Mouse (Mus musculus): Measurements from ENCODE around the gene Hjurp. TPM values are rescaled to one million over a fixed set of nuclear protein-coding genes. Genes with fewer than 3 reads are reported as not detected.

The Hjurp gene
- total RNA-seq, 2 experiments from 2014 or later: 306 to 349 TPM

DNA sequence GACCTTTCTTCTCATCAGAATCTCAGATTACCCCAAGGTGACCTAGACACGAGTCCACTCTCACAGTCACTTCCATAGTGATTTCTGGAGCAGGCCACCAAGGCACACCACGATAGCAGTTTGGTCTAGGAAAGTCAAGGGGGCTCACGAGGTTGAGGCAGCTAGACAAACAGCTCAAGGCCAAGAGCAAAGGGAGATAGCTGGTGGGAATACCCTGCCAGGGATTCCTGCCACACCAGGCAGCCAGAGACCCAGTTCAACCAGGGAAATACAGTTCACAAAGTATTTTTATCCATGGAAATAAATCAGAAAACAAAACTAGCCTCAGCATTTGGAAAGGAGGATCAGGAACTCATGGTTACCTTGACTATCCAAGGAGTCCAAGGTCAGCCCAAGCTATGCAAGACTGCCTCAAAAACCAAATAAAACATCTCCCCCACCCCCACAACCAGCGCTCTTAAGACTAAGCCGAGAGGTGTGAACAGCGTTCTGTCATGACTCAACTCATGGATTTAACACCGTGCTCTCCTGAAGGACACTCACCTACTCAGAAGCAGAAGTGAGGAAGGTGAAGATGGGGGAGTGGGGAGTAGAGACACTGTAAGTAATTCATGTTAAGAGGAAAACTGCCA lies 13.1 kb downstream of the Hjurp start:
- no peak for ATAC-seq (replicated peaks; ENCODE audit: low FRiP score, poor library complexity, severe bottlenecking)

DNA sequence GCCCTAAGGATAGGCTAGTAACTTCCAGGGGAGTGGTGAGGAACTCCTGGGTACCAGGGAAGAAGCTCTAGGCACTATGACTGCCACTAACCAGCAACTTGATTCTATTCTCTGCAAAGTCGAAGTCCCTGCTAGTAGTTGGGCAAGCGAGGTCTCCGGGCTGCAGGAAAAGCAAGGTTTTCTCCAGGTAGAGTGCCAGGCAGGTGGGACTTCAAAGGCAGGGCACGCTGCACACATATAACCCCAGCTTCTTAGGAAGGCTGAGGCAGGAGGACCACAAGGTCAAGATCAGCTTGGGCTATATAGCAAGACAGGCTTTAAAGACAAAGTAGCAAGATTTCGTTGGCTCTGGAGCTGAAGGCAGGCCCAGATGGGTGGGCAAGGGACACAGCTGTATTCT lies 13.7 kb downstream of the Hjurp start:
- ATAC-seq (replicated peaks; ENCODE audit: low FRiP score, poor library complexity, severe bottlenecking): no peak

DNA sequence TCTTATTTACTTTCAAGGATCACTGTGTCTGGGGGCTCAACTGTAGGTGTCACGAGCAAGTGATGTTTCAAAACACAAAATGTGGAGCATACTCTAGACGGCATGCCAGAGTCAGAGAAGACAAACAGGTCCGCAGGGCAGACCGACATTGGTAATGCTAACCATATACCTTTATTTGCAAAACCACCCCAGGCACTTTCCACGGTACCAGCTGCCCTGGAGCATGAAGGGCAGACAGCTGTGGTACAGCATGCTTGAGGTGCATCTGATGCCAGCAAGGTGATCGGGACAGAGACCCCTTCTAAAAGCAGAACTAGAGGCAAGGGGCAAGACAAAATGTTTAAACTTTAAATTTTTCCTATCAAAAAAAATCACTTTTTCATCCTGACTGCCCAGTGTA lies 14.5 kb downstream of the Hjurp start:
- ATAC-seq (replicated peaks; ENCODE audit: low FRiP score, poor library complexity, severe bottlenecking): no peak

DNA sequence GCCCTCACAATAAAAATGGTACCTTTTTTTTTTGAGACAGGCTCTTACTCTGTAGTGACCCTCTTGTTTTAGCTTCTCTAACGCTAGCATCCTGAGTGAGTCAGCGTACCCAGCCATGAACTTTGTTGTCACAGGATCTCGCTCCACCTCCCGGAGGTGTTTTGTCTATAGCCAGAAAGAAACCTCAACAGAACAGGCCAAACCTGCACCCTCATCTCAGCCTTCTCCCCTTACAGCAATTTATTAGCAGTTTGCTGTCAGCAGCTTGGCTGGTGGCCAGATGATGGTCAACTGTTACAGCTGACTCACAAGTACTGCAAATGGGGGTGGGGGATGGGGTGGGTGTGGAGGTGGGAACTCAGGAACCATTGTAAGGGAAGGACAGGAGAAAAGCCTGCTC lies 15.2 kb downstream of the Hjurp start:
- no peak for ATAC-seq (replicated peaks; ENCODE audit: low FRiP score, poor library complexity, severe bottlenecking)

DNA sequence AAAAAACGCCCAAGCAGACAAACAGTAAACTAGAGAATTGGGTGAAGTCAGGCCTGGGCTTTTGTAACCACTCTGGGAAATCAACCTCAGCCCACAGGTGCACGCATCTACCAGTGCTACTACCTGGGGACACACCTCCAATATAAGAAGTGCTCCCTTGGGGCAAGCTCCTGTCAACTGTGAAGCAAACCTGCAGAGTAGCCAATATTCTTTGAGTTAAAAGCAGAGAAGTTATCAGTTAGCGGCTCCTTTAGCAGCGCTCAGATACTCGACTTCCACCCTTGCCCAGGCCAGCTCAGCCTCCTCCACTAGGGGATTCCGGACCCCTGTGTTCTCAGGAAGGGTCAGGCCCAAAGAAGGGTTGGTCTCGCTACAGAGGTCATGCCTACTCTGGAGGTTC lies 15.7 kb downstream of the Hjurp start:
- no peak for ATAC-seq (replicated peaks; ENCODE audit: low FRiP score, poor library complexity, severe bottlenecking)

DNA sequence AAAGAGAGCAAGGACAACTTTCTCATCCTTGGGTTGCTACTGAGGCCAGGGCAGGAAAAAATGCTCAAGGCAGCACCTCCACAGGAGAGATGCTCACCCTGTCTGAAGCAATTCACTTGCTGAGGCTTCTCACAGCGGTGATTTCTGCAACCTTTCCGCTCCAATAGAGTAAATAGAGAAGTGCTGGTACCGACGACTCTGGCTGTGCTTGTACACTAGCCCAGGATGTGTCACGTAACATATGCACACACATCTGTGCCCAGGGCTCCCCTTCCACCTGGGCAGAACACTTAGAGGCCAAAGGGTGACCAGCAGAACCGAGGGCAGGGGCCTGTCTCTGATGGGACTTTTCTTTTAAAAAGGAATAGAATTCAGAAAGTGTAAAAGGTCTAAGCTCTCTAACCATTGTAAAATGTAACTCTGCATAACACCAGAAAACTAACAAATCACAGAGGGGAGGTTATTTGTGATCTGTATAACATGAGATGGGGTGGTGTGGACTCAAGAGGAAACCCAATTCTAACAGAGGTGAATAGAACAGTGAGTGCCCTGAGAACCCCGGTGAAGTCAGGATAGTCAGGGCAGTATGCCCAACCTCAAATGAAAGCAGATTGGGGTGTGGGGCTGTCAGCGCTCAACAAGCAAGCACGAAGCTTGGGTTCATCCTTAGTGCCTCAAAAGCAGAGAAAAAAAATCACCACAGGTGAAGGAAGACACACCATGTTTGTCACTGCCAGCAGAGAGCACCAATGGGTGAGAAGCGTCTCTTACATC lies 16.6 kb downstream of the Hjurp start:
- no peak for ATAC-seq (replicated peaks; ENCODE audit: low FRiP score, poor library complexity, severe bottlenecking)

DNA sequence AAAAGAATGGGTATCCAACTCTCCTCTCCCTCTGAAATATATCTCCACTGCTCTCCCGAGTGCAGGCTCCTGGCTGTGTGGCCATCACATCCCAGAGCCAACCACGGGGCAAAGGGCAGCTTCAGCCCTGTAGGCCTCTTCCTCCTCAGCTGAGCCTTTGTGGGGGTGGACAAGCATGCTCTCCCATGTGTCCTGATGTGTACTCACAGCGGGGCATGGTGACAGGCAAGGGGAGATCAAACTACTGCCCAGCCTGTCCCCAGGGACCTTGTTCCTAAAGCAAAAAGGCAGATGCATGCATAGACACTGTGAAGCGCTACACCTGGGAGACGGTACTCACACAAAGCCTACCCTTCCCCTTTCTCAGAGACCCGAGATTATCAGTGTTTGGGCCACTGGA lies 17.3 kb downstream of the Hjurp start:
- 0 out of 2 replicates have a peak, but pooled peaks have one; percentile 2 for ATAC-seq (replicated peaks; ENCODE audit: low FRiP score, poor library complexity, severe bottlenecking)

DNA sequence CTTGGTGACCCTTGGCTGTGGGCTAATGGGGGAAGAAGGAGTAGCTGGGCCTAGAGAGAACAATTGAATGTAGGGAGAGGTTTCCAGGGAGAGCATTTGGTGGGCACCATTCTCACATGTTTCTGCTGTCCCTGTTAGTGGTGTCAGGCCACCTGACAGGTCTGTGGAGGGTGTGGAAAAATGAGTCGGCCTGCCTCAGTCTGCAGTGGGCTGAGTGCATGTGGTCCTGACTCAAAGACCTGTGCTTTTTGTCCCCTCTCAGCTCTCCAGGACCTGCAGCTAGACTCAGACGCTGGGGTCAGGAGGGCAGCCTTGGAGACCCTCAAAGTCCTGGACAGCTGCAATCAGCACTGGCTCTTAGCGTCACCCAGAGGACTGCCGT lies 17.8 kb downstream of the Hjurp start:
- ATAC-seq (replicated peaks; ENCODE audit: low FRiP score, poor library complexity, severe bottlenecking): no peak

DNA sequence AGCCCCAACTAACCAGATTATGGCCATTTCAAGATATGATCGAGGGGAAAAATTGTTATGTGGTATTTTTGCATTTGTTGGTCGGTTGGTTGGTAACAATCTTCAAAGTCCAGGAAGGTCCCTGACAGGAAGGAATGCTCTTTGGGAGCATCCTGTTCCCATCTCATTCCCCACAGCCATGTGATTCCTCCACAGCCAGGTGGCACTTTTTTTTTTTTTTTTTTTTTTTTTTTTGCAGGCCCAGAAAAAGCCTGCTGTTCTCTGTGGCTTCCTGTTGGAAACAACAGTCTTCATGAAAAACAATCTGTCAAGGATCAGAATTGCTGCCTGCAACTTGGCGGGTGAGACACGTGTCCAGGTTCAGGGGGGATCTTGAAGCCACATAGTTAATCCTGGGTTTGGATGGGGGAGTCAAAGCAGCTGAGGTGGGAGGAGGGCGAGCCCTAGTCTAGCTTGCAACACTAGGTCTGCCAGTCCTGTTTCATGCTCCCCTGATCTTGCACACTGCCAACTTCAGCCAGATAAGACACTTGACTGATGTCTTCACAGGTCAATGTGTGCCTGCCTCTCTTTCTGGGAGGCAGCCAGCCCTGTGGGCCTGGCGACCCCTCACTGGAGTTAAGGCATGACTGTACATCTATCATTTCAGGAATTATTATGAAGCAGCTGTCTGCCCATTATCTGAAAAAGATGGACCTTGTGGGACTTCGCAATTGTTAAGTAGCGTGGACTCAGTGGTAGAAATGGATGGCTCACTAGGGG lies 18.4 kb downstream of the Hjurp start:
- ATAC-seq (replicated peaks; ENCODE audit: low FRiP score, poor library complexity, severe bottlenecking): 0 out of 2 replicates have a peak, but pooled peaks have one; percentile 8

DNA sequence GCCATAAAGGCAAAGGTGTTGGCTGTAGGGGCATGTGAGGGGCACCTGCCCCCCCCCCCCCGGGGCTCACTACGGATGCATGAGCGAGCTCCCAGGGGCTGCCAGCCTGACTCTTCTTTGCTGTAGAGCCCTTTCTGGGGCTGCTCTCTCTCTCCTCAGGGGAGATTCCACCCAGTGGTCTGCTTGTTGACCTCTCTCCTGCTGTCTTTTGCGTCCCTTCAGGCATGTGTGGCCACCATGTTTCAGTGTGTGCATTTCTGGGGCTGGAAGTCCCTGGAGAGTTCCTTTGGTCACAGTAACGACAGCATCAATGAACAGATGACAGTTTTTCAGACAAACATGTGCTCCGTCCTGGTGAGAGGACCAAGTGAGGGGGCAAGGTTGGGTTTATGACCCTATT lies 19.1 kb downstream of the Hjurp start:
- ATAC-seq (replicated peaks; ENCODE audit: low FRiP score, poor library complexity, severe bottlenecking): no peak

DNA sequence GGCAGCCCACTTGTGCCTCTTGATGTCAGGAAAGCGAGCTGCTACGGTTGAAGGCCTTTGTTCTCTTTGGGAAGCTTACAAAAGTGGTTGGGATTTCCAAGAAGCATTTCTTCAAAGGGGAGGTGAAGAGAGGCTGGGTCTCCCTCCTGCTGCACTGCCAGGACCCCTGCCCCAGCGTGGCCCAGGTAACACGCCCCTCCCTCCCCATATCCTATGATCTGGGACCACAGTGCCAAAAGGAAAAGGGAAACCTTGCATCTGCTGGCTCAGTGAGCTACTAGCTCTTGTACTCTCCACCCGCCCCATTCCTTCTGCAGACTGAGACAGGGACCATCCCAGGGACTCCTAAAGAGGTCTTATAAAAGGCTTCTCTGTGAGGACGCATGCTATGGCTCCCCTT lies 19.8 kb downstream of the Hjurp start:
- ATAC-seq (replicated peaks; ENCODE audit: low FRiP score, poor library complexity, severe bottlenecking): no peak

DNA sequence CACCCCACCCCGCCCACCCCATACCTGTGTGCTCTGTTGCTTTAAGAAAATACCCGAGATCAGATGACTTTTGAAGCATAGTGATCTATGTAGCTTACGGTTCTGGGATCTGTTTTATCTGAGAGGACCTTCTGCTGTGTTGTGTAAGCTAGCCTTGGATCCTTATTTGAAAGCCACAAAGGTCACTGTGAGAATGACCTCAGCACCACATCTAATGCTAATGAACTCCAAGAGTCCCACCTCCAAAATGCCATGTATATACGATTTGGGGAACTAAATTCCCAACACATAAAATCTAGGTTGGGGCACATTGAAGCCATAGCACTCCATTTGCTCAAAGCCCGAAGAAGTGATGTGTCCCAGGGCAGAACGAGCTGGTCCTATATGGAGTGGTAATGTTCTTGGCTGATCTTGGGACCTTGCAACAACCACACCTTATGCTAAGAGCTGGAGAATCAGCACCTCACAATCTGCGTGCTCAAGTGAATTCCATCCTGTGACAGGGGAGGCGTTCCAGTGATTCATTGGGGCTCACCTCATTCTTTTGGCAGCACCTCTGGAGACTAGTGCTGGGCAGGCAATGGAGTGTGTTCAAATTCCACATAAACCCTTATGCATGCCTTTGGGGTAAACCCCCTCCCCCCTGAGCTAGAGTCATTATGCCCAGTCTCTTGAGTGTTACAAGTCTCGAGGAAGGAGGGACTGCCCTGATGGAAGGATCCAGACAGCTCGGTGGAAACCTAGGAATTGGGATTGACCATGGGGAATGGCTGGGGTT lies 20.4 kb downstream of the Hjurp start:
- no peak for ATAC-seq (replicated peaks; ENCODE audit: low FRiP score, poor library complexity, severe bottlenecking)

DNA sequence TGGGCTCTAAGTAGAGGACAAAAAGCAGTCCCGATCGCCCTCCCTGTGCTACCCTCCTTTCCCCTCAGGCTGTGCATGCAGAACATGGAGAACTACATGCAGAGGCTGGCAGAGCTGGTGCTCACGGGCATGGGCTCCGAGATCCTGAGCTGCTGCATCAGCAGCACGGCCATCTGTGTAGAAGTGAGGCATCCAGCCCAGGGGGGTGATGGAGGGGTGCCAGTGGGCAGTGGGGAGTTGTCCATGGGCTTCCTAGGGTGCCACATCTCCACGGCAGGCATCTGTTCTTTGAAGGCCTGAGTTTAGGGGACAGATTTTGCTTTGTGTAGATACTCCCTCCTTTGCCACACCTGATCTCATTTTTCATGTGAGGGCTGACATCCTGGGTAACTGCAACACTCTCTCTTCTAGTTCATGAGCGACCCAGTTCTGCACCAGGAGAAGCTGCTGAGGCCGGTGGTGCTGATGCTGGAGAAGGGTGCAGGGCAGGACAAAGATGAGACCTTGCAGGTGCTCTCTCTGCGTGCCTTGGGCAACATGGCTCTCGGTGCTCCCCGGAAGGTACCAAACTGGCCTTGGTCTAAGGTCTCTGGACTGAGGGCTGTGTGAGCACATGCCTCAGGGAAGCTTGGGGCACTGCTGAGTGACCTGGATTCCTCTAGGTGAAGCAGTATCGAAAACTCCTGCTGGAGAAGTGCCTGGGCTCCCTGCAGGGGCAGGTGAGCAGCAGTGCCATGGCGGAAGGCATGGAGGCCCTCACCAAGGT lies 21.3 kb downstream of the Hjurp start:
- no peak for ATAC-seq (replicated peaks; ENCODE audit: low FRiP score, poor library complexity, severe bottlenecking)

DNA sequence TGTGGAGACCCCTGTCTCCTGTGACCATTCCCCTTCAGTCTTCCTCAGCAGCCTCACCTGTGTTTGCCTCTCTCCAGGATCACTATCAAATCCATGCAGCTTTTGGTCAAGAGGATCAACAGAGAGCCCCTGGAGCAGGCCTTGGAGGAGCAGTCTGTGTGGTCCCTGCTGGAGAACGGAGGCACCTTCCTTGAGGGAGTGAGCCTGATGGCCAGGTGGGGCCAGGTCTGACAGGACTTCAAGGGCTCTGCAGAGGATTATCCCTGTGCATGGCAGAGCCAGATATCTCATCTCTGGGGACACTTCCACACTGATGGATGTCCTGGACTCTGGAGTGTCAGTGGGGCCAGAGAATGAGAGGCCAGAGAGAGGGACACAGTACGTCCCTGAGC lies 22.0 kb downstream of the Hjurp start:
- no peak for ATAC-seq (replicated peaks; ENCODE audit: low FRiP score, poor library complexity, severe bottlenecking)

DNA sequence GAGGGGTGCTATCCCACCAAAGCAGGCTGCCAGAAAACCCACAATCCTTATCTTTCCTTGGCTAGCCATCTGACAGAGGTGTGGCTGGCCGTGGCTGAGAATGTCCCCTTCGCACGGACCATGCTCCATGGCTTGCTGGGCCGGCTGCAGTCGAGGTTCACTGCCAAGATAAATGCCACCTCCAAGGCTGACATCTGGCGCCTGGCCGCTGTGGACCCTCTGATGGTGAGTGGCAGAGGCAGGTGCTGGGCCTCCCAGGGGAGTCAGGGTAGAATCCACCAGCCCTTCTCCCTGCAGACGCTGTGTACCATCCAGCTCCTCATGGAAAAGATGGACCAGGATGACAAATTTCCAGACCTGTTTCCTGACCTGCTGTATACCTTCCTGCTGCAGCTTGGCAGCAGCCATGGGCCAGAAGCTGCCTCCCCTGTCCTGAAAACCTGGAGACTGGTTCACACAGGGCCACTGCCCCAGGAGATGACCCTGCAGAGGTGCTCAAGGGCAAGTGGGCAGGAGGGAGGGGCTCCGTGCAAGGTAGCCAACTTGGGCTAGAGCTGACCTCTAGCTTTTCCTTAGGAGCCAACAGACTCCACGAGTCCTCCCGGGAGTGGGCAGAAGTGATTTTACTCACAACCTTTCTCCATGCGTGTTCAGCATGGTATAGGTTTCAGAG lies 22.5 kb downstream of the Hjurp start:
- no peak for ATAC-seq (replicated peaks; ENCODE audit: low FRiP score, poor library complexity, severe bottlenecking)

DNA sequence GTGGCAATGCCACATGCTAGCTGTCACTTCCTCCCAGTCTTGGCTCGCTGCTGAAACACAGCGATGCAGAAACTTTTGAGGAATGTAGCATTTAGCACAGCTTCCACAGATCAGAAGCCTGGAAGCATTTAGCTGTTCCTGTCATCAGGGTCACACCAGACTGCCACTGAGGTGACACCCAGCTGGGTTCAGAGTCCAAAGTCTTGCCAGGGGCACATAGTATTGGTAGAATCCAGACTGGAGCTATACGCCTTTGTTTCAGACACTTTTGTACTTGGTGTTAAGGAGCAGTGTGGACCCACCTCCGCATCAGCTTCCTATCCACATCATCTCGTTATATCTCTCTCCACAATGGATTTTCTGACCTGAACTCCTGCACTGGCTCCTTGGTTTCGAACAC lies 23.9 kb downstream of the Hjurp start:
- ATAC-seq (replicated peaks; ENCODE audit: low FRiP score, poor library complexity, severe bottlenecking): no peak

DNA sequence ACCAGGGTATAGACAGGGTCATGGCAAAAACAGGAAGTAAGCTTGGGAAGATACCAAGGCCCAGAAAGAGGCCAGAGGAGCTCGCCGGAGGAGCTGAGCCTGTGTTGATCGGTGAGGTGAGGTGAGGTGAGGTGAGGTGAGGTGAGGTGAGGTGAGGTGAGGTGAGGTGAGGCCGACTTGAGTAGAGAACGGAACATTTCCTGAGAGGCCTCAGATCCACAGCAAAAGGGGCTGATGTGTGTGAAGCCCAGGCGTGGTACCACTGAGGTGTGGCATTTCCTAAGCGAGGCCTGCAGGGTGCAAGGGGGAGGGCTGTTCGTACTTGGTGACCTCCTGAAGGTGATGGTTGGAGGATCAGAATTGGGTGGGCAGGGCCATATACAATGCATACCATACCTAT lies 24.3 kb downstream of the Hjurp start:
- ATAC-seq (replicated peaks; ENCODE audit: low FRiP score, poor library complexity, severe bottlenecking): no peak

DNA sequence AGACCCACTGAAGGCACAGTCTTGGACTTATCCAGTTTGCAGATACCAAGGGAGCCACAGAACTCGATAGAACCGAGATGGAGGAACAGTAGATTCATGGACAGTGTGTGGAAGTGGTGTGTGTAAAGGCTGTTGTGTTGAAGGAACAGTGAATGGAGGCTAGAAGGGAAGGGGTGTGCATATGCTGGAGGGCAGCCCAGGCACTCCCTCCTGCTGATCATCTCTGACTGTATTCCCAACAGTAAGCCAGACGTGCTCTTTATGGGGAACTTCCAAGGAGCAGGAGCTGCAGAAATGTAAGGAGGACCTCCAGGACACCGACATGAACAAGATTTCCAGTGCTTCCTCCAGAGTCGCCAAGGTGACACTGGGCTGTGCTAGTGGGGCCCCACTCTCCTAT lies 27.4 kb downstream of the Hjurp start:
- ATAC-seq (replicated peaks; ENCODE audit: low FRiP score, poor library complexity, severe bottlenecking): no peak

DNA sequence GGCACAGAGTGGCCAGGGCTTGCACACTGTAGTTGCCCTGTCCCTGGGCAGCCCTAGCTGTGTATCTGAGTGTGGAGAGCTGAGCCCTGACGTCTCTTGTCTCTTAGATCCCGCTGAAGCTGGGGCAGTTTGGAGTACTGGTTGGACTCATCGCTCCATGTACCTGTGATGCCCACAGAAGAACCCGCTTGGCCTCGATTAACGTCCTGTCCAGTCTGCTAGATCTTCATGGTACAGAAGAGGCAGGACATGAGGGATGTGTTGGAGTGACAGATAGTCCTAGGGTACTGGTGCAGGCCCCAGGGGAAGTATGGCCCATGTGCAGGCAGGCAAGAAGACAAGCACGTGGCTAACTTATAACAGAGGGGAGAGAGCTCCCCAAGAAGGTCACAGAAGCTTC lies 27.8 kb downstream of the Hjurp start:
- no peak for ATAC-seq (replicated peaks; ENCODE audit: low FRiP score, poor library complexity, severe bottlenecking)
